In the genomic region with DNA sequence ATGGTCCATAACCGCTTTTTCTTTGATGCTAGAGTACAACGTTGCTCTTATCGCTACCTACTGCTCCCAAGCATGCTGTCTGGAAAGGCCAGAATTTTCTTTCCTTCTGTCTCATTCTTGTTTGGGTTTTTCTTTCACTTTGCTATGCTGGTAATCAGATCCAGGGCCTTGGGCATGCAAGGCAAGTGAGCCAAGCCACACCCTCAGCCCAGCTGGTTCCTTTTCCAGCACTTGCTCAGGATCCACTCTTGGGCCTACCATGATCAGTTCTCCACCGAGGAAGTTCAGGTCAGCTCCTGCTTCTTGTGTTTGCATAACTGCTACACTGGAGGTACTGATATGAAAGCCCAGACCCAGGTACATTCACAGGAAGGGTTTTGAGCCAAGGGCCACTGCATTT, we compare ENCODE assay signal across 24 mouse cellular contexts. TPM values are rescaled to one million over a fixed set of nuclear protein-coding genes. Genes with fewer than 3 reads are reported as not detected.
DNase-seq lines count a peak whose midpoint lies in the region; ATAC-seq lines count a peak whose summit lies in the region.
"Had no signal": no experiment of that assay in that cellular context is flagged by ENCODE, and none has a peak within 500 bp of the region (broad histone marks: within the 10 kb centered on the region; RNA-seq: fewer than 3 reads in every experiment).

No protein-coding gene starts in this region.

- DNase-seq in adrenal gland, postnatal 10 days, result peak; percentile 11
- no peak for DNase-seq in adrenal gland, adult 18-20 months (ENCODE audit: low spot score in 2 of 2)
- DNase-seq in gastrocnemius, postnatal 25 days, result peak; percentile 27
- DNase-seq in gastrocnemius, postnatal 36 days, result no peak
- DNase-seq in 3T3-L1 (ENCODE audit: low read depth, low spot score), result peak; percentile 65
- peak; percentile 6 for DNase-seq in large intestine, adult 2 months (ENCODE audit: low read depth, low spot score)
- DNase-seq in spleen, postnatal 36 days (ENCODE audit: low spot score in 2 of 2), result no peak
- DNase-seq in hindbrain, embryonic 11.5 days (ENCODE audit: low spot score), result no peak
- DNase-seq: cerebellum, adult 2 months; cerebellum, postnatal 36 days; heart, postnatal 36 days; kidney, adult 9 months; kidney, postnatal 25 days; layer of hippocampus, adult 9-11 months; spleen, adult 18-20 months; thymus, adult 18-20 months had no signal

- H3K4me2 ChIP-seq in hindbrain, embryonic 11.5 days (replicated peaks; ENCODE audit: low read depth, low read length), result no peak overlapping the region
- H3K4me2 ChIP-seq: hindbrain, embryonic 15.5 days; intestine, embryonic 15.5 days; limb, embryonic 12.5 days; midbrain, embryonic 12.5 days; neural tube, embryonic 13.5 days had no signal

- no peaks in the 10 kb centered on the region; the same call in 1 of the 2 replicates for H3K4me1 ChIP-seq in hindbrain, embryonic 11.5 days (replicated peaks; ENCODE audit: control insufficient read depth, insufficient read depth, low read length)
- H3K4me1 ChIP-seq: intestine, embryonic 15.5 days had no signal

- ATAC-seq in hindbrain, embryonic 11.5 days (ENCODE audit: low FRiP score), result no peak
- ATAC-seq: forebrain, embryonic 14.5 days; intestine, embryonic 15.5 days had no signal

- intact Hi-C loops in gastrocnemius, postnatal 36 days (cut with DNase I), result no loop called here

- H3K4me3 ChIP-seq in hindbrain, embryonic 11.5 days (ENCODE audit: low read depth, low read length), result no peak overlapping the region
- H3K4me3 ChIP-seq: hindbrain, embryonic 15.5 days; intestine, embryonic 15.5 days; limb, embryonic 12.5 days; midbrain, embryonic 12.5 days; neural tube, embryonic 13.5 days had no signal

- H3K9ac ChIP-seq in hindbrain, embryonic 11.5 days (ENCODE audit: low read depth, low read length), result no peak overlapping the region
- H3K9ac ChIP-seq: hindbrain, embryonic 15.5 days; intestine, embryonic 15.5 days; limb, embryonic 12.5 days; liver, embryonic 14.5 days; midbrain, embryonic 12.5 days; neural tube, embryonic 13.5 days had no signal

- H3K27ac ChIP-seq in hindbrain, embryonic 11.5 days (ENCODE audit: low read depth, low read length), result no peak overlapping the region
- H3K27ac ChIP-seq: hindbrain, embryonic 15.5 days; intestine, embryonic 15.5 days; limb, embryonic 12.5 days; liver, embryonic 14.5 days; midbrain, embryonic 12.5 days; neural tube, embryonic 13.5 days had no signal

- H3K36me3 ChIP-seq in hindbrain, embryonic 11.5 days (ENCODE audit: control insufficient read depth, insufficient read depth, low read length), result no peaks in the 10 kb centered on the region
- H3K36me3 ChIP-seq: hindbrain, embryonic 15.5 days; intestine, embryonic 15.5 days; limb, embryonic 12.5 days; midbrain, embryonic 12.5 days; neural tube, embryonic 13.5 days had no signal

- no peaks in the 10 kb centered on the region for H3K27me3 ChIP-seq in hindbrain, embryonic 11.5 days (ENCODE audit: control insufficient read depth, insufficient read depth, low read length)
- H3K27me3 ChIP-seq: CH12.LX; hindbrain, embryonic 15.5 days; intestine, embryonic 15.5 days; limb, embryonic 12.5 days; midbrain, embryonic 12.5 days; neural tube, embryonic 13.5 days had no signal

- H3K9me3 ChIP-seq in hindbrain, embryonic 11.5 days (ENCODE audit: control insufficient read depth, low read length), result no peaks in the 10 kb centered on the region
- H3K9me3 ChIP-seq: hindbrain, embryonic 15.5 days; intestine, embryonic 15.5 days; limb, embryonic 12.5 days; midbrain, embryonic 12.5 days; neural tube, embryonic 13.5 days had no signal

- WGBS in large intestine, adult 2 months, result 74% methylated on average over 4 of the region's 4 CpGs
- WGBS in hindbrain, embryonic 11.5 days, result 96% methylated on average over 4 of the region's 4 CpGs

RNA-seq across cellular contexts. Expression of a gene that starts 44.5 kb away (rescaled TPM):
- 10 to 100 TPM; 18.6 to 21.7 TPM for total RNA-seq in adrenal gland, postnatal 10 days (2021)
- 10 to 100 TPM; 26.5 to 28.2 TPM for total RNA-seq in adrenal gland, adult 18-20 months (2021)
- 10 to 100 TPM; 12.0 to 12.1 TPM for total RNA-seq in gastrocnemius, postnatal 25 days (2021)
- total RNA-seq in gastrocnemius, postnatal 36 days (2021), result 10 to 100 TPM; 11.9 to 13.1 TPM
- polyA plus RNA-seq in large intestine, adult 2 months (2012; rRNA removed), result 35.5 and 39.0 TPM in 2 replicates
- 69.8 and 74.6 TPM in 2 replicates for polyA plus RNA-seq in hindbrain, embryonic 11.5 days (2014; fragmentation: Nextera tagmentation; extraction: Ambion mirVana)

Comparison
In these comparisons a context has a peak if more than half of its experiments do, and no peak if none do; other contexts are left out.
1. DNase-seq: peak in adrenal gland, postnatal 10 days (single experiment), gastrocnemius, postnatal 25 days (single experiment), 3T3-L1 (single experiment) and large intestine, adult 2 months (single experiment); none in adrenal gland, adult 18-20 months (0 of 2), gastrocnemius, postnatal 36 days (0 of 2), spleen, postnatal 36 days (0 of 2) and hindbrain, embryonic 11.5 days (single experiment).